12 mouse cellular contexts compared by ENCODE assay signal in genomic region chr15:97374085-97374844, GRCm38 (mm10).
DNase-seq lines count a peak whose midpoint lies in the region; ATAC-seq and TF ChIP-seq lines count a peak whose summit lies in the region.
"Had no signal": no experiment of that assay in that cellular context is flagged by ENCODE, and none has a peak within 500 bp of the region (broad histone marks: within the 10 kb centered on the region; RNA-seq: fewer than 3 reads in every experiment).

No protein-coding gene starts in this region.

- H3K9ac ChIP-seq in kidney, postnatal 0 days (ENCODE audit: low read depth, low read length): no peak overlapping the region
- H3K9ac ChIP-seq in CH12.LX (ENCODE audit: insufficient read depth, low read depth): peak overlapping the region; percentile 99
- no peak overlapping the region for H3K9ac ChIP-seq in limb, embryonic 12.5 days (replicated peaks)
- H3K9ac ChIP-seq: midbrain, embryonic 13.5 days had no signal

- no peak for DNase-seq in kidney, postnatal 0 days (ENCODE audit: low spot score)
- DNase-seq in kidney, postnatal 14 days: no peak
- DNase-seq in A20 (ENCODE audit: low read depth, low spot score) (peak; percentile 61), CH12.LX (ENCODE audit: extremely low read depth) (no peak)
- no peak for DNase-seq in adrenal gland, postnatal 4 days (ENCODE audit: low spot score in 2 of 2)
- no peak for DNase-seq in urinary bladder, postnatal 36 days (ENCODE audit: low spot score in 2 of 2)
- DNase-seq in cerebellum, adult 8-10 months: no peak
- DNase-seq: cerebellum, adult 9-10 months; gastrocnemius, postnatal 36 days had no signal

- peaks cover 17% of the 10 kb centered on the region; the same call in 1 of the 2 replicates for H3K4me1 ChIP-seq in kidney, postnatal 0 days (replicated peaks; ENCODE audit: insufficient read depth, low read length)
- H3K4me1 ChIP-seq in CH12.LX (ENCODE audit: control insufficient read depth in 1 of 2, insufficient read depth in 2 of 2): peaks cover 12 to 32% of the 10 kb centered on the region in 2 experiments
- peaks cover 8% of the 10 kb centered on the region; the same call in 1 of the 2 replicates for H3K4me1 ChIP-seq in limb, embryonic 12.5 days (replicated peaks)

- H3K27ac ChIP-seq in kidney, postnatal 0 days: no peak overlapping the region
- peak overlapping the region; percentile 99 for H3K27ac ChIP-seq in CH12.LX (ENCODE audit: insufficient read depth, low read depth)
- no peak overlapping the region for H3K27ac ChIP-seq in limb, embryonic 12.5 days
- H3K27ac ChIP-seq: midbrain, embryonic 13.5 days had no signal

- no peak for ATAC-seq in kidney, postnatal 0 days (replicated peaks; ENCODE audit: low FRiP score, low read depth)
- ATAC-seq in limb, embryonic 12.5 days (ENCODE audit: insufficient number of reproducible peaks, insufficient read depth, low FRiP score, low TSS enrichment, low read depth): no peak
- ATAC-seq: midbrain, embryonic 13.5 days; Patski had no signal

- 0 out of 2 replicates have a peak overlapping the region, but pooled peaks have one; percentile 47 for H3K4me2 ChIP-seq in kidney, postnatal 0 days (ENCODE audit: low read length)
- H3K4me2 ChIP-seq in CH12.LX (ENCODE audit: insufficient read depth, low read depth, poor library complexity, severe bottlenecking): peak overlapping the region; percentile 71
- H3K4me2 ChIP-seq in limb, embryonic 12.5 days: peak overlapping the region; percentile 44

- no peak for TF ChIP-seq CTCF in kidney, postnatal 0 days (IDR thresholded peaks at IDR 0.05; ENCODE audit: low read depth)
- TF ChIP-seq CTCF in CH12.LX (conservative IDR thresholded peaks at IDR 0.05 in 1 of 2, IDR thresholded peaks at IDR 0.05 in 1 of 2; ENCODE audit: low read depth in 2 of 2, low read length in 2 of 2): no peak

- dilution Hi-C loops in CH12.LX (cut with MboI; ENCODE audit: extremely low pct_ligation_motif_present, extremely low pct_unique_long_range_greater_than_20kb, low sequenced_read_pairs): no loop called here

- H3K27me3 ChIP-seq in kidney, postnatal 0 days (ENCODE audit: insufficient read depth, low read length): no peaks in the 10 kb centered on the region
- no peaks in the 10 kb centered on the region for H3K27me3 ChIP-seq in CH12.LX (replicated peaks)
- H3K27me3 ChIP-seq in limb, embryonic 12.5 days: peaks cover 19% of the 10 kb centered on the region
- H3K27me3 ChIP-seq: Patski had no signal

- H3K9me3 ChIP-seq in kidney, postnatal 0 days (replicated peaks; ENCODE audit: low read length): no peaks in the 10 kb centered on the region
- no peaks in the 10 kb centered on the region for H3K9me3 ChIP-seq in CH12.LX (replicated peaks; ENCODE audit: low read length)
- no peaks in the 10 kb centered on the region for H3K9me3 ChIP-seq in limb, embryonic 12.5 days
- H3K9me3 ChIP-seq: midbrain, embryonic 13.5 days had no signal

- TF ChIP-seq RAD21 in CH12.LX (IDR thresholded peaks at IDR 0.05; ENCODE audit: low read depth, low read length): no peak

- TF ChIP-seq POLR2A in CH12.LX (IDR thresholded peaks at IDR 0.05; ENCODE audit: low read depth, low read length): no peak; the same call in 1 of the 2 replicates

- peaks cover 49% of the 10 kb centered on the region for H3K79me2 ChIP-seq in CH12.LX (replicated peaks; ENCODE audit: control insufficient read depth, extremely low read depth, insufficient read depth, poor library complexity, severe bottlenecking)

- H3K4me3 ChIP-seq in kidney, postnatal 0 days (replicated peaks; ENCODE audit: low read depth, low read length): no peak overlapping the region
- peak overlapping the region; percentile 58 to 94 (median 69) for H3K4me3 ChIP-seq in CH12.LX (replicated peaks in 1 of 3; ENCODE audit: low read depth in 2 of 3, low read length in 2 of 3, poor library complexity in 1 of 3)
- no peak overlapping the region for H3K4me3 ChIP-seq in limb, embryonic 12.5 days (replicated peaks)

- TF ChIP-seq EP300 in CH12.LX (IDR thresholded peaks at IDR 0.05; ENCODE audit: low read length): no peak; the same call in 1 of the 2 replicates

- in situ Hi-C loops in CH12.LX (cut with MboI; ENCODE audit: low pct_ligation_motif_present, low pct_unique_long_range_greater_than_20kb, low sequenced_read_pairs): no loop called here

- no peaks in the 10 kb centered on the region for H3K36me3 ChIP-seq in kidney, postnatal 0 days (ENCODE audit: insufficient read depth, low read length)
- H3K36me3 ChIP-seq in CH12.LX (replicated peaks in 1 of 2; ENCODE audit: control insufficient read depth in 1 of 2, insufficient read depth in 1 of 2, low read length in 1 of 2): peaks cover 6 to 24% of the 10 kb centered on the region in 2 experiments
- no peaks in the 10 kb centered on the region for H3K36me3 ChIP-seq in limb, embryonic 12.5 days
- H3K36me3 ChIP-seq: midbrain, embryonic 13.5 days had no signal

- WGBS in kidney, postnatal 0 days: 67% methylated on average over 8 of the region's 8 CpGs
- WGBS in limb, embryonic 12.5 days: 52% methylated on average over 8 of the region's 8 CpGs

TF ChIP-seq in CH12.LX, 34 proteins besides CTCF, POLR2A, EP300 and RAD21:
- TF ChIP-seq USF2 (conservative IDR thresholded peaks at IDR 0.05; ENCODE audit: low read depth, low read length) (no peak), TCF12 (IDR thresholded peaks at IDR 0.05; ENCODE audit: low read depth, low read length) (0 out of 2 replicates have a peak, but pooled peaks have one; percentile 4), KAT2A (IDR thresholded peaks at IDR 0.05; ENCODE audit: insufficient replicate concordance, low read length) (no peak), PAX5 (IDR thresholded peaks at IDR 0.05; ENCODE audit: low read length) (no peak), NRF1 (IDR thresholded peaks at IDR 0.05; ENCODE audit: low read depth, low read length) (no peak), SIN3A (IDR thresholded peaks at IDR 0.05; ENCODE audit: low read length) (no peak), UBTF (IDR thresholded peaks at IDR 0.05; ENCODE audit: low read depth, low read length) (no peak), MAZ (IDR thresholded peaks at IDR 0.05; ENCODE audit: low read depth, low read length) (no peak), ETS1 (conservative IDR thresholded peaks at IDR 0.05; ENCODE audit: low read depth, low read length) (no peak), USF1 (IDR thresholded peaks at IDR 0.05; ENCODE audit: low read depth, low read length) (no peak), NELFE (IDR thresholded peaks at IDR 0.05; ENCODE audit: low read depth, low read length) (no peak), GABPA (IDR thresholded peaks at IDR 0.05; ENCODE audit: insufficient replicate concordance, low read depth, low read length) (no peak), JUN (IDR thresholded peaks at IDR 0.05; ENCODE audit: insufficient read depth, low read depth, low read length) (0 out of 2 replicates have a peak, but pooled peaks have one; percentile 0), ZKSCAN1 (IDR thresholded peaks at IDR 0.05; ENCODE audit: borderline replicate concordance, low read depth, low read length) (no peak), MAX (IDR thresholded peaks at IDR 0.05; ENCODE audit: low read length) (no peak), ELF1 (IDR thresholded peaks at IDR 0.05; ENCODE audit: low read depth, low read length) (no peak), MYC (IDR thresholded peaks at IDR 0.05; ENCODE audit: low read depth, low read length) (peak; percentile 4; the same call in 1 of the 2 replicates), TBP (conservative IDR thresholded peaks at IDR 0.05; ENCODE audit: low read depth, low read length) (no peak; the same call in 1 of the 2 replicates), BHLHE40 (IDR thresholded peaks at IDR 0.05; ENCODE audit: low read depth, low read length) (peak; percentile 77), IRF4 (IDR thresholded peaks at IDR 0.05; ENCODE audit: low read depth, low read length) (no peak), CHD2 (IDR thresholded peaks at IDR 0.05; ENCODE audit: low read length) (no peak), CHD1 (IDR thresholded peaks at IDR 0.05; ENCODE audit: low read depth, low read length) (0 out of 2 replicates have a peak, but pooled peaks have one; percentile 71), MXI1 (IDR thresholded peaks at IDR 0.05; ENCODE audit: low read depth, low read length) (no peak), ZNF384 (IDR thresholded peaks at IDR 0.05; ENCODE audit: low read depth, low read length) (peak; percentile 92), ZC3H11A (IDR thresholded peaks at IDR 0.05; ENCODE audit: low read depth, low read length) (no peak), ZMIZ1 (IDR thresholded peaks at IDR 0.05; ENCODE audit: low read depth, low read length) (no peak), JUND (conservative IDR thresholded peaks at IDR 0.05; ENCODE audit: low read depth, low read length) (no peak; the same call in 1 of the 2 replicates), MEF2A (IDR thresholded peaks at IDR 0.05; ENCODE audit: borderline replicate concordance, low read depth, low read length) (no peak), RCOR1 (conservative IDR thresholded peaks at IDR 0.05; ENCODE audit: low read depth, low read length) (no peak), MAFK (IDR thresholded peaks at IDR 0.05; ENCODE audit: insufficient replicate concordance, low read length) (no peak), E2F4 (IDR thresholded peaks at IDR 0.05; ENCODE audit: insufficient replicate concordance, low read depth, low read length) (no peak), SMC3 (IDR thresholded peaks at IDR 0.05; ENCODE audit: low read depth, low read length) (no peak), HCFC1 (IDR thresholded peaks at IDR 0.05; ENCODE audit: low read depth, low read length) (no peak), POLR2AphosphoS2 (IDR thresholded peaks at IDR 0.05; ENCODE audit: low read depth, low read length) (0 out of 2 replicates have a peak, but pooled peaks have one; percentile 3)

Comparison
In these comparisons a context has a peak if more than half of its experiments do, and no peak if none do; other contexts are left out.
1. H3K4me3 ChIP-seq: peak in CH12.LX (3 of 3); none in kidney, postnatal 0 days (single experiment) and limb, embryonic 12.5 days (single experiment).
2. Peak in every context shown above with its lines, with median percentiles within 50 percentile points of each other: H3K4me2 ChIP-seq.